Mouse (Mus musculus) thymus, postnatal 36 days (tissue): ENCODE results near the gene Prkce.
A peak's percentile ranks its signal among the peaks of the same experiment; 100 is the strongest.

Experiments
- DNase-seq, 2 experiments: peaks; one replicate each; pipeline ENCODE4 v3.0.0; 2022; ENCODE audit warnings: mixed read lengths in 2 of 2

The Prkce gene

DNA sequence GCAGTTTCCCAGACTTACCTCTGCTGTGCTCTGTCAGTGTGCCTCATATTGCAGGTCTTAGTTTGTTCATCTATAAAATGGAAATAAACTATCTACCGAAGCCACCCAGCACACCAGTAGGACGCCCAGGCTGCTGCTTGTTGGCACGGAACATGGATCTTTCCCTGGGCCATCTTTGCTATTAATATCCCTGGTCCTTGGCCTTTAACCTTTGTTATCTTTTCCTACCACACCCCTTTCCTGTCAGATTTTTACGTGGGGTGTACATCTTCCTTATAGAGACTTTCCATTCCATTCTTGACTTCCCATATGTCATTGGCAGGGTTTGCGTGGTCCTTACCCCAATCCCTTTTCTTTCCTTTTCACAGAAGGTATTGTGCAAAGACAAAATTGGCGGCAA is 363.6 kb downstream of the Prkce start:
- DNase-seq: no peak

DNA sequence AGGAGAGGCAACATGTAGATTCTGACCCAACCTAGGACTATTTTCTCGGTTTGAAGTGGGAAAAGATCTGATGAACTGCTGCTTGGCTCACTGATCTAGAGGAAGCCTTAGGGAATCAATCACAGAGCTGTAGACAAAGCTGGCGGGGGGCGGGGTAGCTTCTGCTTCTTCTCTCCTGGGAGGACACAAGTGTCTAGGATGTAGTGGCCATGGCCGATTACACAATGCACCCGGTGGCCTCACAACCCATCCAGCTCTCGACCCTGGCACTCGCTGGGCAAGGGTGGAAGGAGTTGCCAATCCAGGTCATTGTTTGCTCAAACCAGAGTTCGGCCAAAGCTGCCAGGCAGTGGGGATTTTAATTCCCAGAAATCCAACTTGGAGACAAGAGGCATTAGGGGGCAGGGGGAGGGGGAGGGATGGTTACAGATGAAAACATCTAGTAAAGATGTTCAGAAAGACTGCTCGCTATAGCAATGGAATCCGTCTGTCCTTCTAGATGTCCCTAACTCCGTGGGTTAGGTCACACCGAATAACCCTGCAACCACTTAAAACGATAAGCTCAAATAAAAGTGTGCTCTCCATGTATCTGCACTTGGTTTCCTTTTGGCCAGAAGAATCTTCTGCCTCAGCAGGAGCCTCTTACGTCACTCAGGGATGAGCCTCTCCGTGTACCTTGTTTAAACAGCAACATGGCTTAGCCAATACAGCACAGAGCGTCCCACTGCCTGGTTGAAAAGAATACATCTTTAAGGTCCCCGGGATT is 365.4 kb downstream of the Prkce start:
- no peak for DNase-seq

DNA sequence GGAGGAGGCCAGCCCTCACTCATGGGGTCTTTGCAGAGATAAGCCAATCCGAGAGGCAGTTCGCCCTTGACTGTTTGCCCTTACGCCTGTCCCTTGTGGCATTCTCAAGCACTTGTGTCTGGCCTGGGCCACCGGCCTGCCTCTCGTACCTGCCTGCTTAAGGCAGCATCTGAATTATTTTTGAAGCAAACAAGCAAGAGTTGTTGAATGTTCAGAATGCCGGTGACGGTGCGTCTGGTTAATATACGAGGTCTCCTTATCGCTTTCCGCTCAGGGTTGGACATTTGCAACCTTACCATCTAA is 365.9 kb downstream of the Prkce start:
- DNase-seq: no peak

DNA sequence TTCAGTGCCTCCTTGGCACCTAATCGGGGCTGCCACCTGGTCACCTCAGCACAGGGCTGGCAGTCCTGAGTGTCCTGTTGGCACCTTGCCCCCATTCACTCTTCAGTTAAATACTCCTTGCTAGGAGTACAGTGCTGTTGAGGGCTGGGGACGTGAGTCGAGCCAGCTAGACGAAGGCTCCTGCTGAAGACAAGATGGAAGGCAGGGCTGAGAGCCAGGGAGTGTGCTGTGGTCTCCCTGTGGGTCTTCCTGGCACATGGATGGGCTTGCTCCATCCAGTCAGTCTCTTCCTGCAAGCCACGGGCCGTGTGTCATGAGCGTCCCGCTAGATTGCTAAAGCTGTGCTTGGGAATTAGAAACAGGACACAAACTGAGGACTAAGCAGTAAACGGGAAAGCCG is 367.5 kb downstream of the Prkce start:
- DNase-seq: no peak

DNA sequence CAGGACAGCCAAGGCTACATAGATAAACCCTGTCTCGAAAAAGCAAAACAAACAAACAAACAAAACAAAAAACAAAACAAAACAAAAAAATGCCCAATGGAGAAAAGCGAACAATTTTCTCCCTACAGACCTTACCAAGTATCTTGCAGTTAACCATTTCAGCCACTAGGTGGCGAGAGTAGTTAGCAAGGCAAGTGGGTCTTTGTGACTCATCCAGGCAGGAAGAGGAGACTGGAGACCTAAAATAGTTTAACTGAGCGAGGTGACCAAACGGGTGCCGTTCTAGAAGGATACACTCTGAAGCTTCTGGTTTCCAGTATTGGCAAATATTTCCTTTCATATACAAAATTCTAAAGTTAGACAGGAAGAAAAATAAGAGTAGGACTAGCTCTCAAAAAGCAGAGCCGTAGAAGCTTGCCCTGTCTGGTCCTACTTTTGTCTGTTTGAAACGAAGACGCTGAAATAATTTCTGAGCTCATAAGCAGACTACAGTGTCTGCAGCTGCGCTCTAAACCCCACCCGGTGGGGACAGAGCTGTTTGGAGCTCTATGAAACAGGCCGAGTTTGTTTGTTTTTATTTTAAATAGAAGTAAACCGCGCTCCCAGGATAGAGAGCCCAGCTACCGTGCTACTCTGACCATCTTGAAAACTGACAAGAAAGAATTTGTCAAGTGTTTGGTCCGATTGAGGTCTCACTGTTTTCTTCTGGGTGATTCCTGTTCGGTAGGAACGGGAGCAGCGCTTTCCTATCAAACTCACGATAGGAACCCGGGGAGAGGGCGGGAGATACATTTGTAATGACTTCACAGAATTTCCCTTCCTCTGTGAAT is 368.5 kb downstream of the Prkce start:
- peak; percentile 42 to 44 for DNase-seq

DNA sequence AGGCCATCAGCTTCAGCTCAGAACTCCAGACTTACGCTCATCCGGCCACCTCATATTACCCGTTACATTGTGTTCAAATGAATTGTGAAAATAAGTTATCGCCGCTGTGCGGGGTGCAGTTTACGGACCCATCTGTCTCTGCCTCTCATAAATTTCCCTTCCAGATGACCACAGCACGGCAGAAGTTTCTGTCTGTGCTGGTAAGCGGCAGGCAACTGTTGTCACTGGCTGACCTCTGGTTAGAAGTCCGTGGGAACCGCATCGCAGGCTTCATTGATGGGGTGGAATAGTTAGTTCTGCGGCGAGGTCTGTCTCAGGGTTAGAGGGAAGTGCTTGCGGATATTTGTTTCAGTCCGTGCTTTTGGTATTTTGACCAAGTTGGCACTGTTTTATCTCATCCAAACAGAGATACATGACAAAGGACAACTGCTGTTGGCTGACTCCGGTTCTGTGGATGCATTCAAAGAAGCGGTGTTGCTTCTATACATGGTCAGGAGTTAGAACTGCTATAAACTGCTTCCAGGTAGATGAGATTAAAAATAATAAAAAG is 372.4 kb downstream of the Prkce start:
- no peak for DNase-seq

DNA sequence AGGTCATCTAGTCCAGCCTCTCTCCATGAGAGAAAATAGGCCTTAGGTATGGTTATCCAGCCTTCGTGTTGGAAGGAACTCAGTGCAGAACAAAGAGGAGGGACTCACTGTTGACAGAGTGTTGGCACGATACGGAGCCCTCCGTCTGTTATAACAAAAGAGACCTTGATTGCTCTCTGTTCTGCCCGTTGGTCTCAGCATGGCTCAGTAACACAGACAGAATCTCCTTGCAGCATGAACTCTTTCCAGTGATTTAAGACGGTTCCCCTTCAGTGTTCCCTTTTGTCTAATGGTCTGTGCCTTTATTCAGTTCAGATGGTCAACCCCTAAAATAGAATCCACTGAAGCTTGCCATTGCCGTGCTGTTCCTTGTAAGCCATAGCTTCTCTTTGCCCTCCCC is 378.9 kb downstream of the Prkce start:
- DNase-seq: no peak

DNA sequence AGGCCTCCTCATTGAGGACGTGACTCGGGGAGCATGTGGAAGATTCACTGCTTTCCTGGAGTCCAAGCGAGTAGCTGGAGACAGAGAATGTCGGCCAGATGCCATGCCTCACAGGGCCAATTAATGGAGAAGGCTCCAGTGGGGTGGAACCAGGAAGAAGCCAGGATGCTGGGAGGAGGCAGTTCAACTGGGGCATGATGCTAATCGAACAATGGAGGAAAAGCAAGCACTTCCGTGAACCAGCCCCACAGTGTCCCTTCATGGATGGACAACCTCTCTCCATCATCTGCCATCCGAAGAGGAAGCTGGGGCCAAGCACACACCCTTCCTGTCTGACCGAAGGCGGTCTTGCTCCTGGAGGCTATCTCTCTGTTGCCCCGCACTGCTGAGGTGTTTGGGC is 381.5 kb downstream of the Prkce start:
- DNase-seq: no peak

DNA sequence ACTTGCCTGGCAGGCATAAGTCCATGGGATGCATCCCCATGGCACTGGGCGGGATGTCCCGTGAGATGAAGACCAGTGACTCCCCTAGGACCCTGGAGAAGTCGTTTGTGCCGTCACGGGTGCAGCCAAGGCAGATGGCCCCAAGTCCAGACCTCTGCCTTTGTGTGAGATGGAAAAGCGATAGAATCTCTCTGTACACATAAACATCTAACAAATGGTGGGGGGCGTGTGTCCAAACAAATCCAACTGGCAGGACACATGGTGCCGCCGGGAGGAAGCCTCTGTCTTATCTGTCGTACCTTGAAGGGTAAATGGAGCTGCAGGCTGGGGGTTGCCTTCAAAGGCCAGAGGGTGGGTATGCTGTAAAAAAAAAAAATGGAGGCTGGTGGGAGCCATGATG is 384.0 kb downstream of the Prkce start:
- no peak for DNase-seq

DNA sequence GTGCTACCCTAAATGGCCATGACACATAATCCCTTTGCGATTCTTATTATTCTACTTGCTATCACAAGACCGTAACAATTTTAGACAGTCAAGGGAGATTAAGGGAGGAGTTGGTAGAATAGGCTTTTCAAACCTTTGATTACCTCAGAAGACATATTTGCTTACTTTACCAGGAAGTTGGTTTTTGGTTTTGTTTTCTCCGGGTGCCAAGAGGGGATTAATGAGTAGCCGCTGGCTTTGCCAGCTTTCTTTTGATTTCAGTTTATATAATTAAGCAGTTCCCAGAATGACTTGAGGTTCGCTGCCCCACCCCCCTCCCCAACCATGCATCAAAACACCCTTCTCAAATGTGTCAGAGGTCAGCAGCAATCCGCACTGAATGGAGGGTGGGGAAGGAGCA is 384.4 kb downstream of the Prkce start:
- no peak for DNase-seq

DNA sequence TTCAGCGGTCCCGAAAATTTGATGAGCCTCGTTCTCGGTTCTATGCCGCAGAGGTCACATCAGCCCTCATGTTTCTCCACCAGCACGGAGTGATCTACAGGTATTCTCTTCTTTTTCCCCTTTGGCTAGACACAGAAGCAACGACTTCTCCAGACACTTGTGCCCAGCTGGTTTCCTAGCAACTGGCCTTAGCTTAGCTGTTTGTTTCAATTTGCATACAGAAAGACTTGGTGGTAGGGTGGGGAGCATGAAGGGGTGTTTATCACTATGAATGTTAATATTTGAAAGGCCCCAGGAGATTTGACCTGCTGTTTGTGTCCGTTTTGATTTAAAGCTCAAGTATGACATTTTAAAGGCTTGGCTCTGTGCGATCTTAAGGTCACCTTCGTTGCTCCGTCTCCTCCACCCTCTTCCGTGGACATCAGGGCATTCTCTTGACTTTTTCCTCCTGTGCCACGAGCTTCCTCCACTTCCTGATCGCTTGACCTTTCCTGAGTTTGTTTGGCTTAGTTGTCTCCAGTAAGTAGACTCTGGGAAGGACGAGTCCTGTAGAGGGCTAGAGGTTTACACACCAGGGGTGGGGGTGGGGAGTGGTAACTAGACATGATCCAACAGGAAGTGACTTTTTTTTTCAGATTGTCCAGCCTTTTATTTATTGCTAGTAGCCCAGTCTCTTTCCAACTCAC is 391.8 kb downstream of the Prkce start:
- DNase-seq: no peak

DNA sequence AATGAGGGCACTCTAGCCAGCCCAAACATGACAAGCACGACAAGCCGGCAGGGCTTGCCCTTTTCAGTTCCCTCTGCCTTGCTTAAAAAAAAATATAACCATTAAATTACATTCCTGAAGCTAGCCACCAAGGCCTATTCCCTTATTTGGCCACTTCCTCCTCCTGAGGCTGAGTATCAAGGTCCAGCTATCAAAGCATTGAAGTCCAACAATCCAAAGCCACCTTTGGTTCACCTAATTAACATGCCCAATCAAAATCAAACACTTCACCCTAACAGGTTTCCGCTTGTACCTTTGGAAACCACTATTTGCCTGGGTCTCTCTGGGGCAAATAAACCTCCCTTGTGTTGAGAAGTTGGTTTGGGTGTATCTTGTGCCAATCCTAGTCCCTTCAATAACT is 392.9 kb downstream of the Prkce start:
- no peak for DNase-seq

DNA sequence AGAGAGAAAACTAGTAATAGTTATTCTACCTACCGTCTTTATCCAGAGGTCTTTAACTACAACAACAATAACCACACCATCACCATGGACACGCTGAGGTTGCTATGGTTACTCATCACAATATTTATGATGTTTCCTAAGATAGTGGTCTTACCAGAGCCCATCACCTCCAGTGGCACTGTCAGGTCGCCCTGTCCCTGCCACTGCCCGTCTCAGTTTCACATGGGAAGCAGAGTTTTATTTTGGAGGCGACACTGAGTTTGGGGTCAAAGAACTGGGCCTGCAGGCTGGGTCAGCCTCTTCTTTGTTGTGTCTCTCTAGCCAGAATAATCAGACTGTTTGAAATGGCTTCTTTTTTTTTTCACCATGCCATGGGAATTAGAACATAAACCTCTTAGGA is 402.9 kb downstream of the Prkce start:
- no peak for DNase-seq

DNA sequence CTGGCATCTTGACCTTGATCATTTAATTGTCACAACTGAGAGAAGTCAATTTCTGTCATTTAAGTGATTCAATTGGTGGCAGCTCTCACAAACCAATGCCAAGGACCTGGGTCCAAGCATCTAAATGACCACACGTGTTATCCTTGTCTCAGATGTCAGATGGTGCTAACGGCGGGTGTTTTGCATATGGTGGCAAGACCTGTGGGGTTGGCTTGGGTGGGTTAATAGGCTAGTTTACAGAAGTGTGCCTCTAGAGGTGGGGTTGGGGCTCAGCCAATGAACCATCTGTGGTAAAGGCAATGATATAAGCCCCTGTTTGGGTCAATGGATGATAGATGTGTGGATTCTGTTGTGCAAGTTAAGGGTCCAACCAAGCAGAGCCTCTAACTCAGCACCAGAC is 403.7 kb downstream of the Prkce start:
- no peak for DNase-seq

DNA sequence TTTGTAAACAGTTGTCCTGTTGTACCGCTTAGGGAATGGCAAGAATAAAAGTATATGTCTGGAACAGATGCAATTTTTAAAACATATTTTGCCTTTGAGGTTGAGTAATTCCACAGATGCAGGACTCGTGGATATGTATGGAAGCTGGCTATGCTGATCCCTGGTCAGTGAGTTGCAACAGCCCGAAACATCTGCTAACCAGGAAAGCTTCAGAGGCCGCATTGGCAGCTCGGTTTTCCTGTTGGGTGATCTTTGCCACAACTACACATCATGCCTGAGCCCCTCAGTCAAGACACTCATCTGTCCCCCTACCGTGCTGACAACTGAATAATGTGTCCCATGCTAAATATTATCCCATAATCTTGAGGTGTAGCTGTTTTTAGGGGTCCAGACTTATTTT is 404.6 kb downstream of the Prkce start:
- no peak for DNase-seq

DNA sequence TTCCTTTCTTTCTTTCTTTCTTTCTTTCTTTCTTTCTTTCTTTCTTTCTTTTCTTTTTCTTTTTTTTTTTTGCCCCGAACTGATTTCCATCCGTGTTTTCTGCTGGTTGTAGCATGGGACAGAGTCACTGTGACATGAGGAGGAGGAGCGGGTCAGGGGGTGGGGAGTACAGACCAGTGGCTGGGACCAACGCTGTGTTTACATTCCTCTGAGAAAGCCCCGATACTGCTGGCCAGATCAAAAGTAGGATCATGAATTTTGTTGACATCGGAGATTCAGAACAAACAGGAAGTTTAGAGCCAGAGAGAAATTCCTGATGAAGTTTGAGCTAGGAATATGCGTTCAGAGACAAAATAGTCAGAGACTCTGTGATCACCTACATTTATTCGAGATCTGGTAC is 405.0 kb downstream of the Prkce start:
- no peak for DNase-seq

DNA sequence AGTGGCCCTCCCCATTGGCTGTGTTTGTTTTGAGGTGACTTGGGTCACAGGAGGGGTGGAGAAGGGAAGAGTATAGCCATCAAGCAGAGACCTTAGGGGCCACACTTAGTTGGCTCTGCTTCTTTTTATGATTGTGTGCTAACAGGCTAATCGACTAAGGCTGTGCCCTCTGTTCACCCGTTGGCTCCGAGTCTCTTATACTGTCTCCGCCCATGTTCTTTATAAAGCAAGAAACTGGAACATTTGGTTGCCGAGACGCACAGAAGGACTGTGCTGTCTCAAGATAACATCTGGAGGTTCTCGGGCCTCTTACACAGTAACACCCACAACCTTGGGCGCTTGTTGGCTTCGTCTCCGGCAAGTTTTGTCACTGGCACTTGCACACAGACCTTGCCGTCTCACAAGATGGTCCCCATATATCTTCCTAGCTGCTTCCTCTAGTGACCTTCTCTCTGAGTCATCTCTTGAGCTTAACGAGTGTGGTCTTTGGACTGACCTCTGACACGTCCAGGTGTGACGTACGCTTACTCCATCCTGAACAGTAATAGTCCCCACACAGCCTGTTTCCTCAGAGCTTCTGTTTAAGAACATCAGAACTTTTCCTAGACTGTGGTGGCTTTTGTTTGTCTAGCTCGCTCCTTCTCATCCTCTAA is 406.1 kb downstream of the Prkce start:
- DNase-seq: no peak

DNA sequence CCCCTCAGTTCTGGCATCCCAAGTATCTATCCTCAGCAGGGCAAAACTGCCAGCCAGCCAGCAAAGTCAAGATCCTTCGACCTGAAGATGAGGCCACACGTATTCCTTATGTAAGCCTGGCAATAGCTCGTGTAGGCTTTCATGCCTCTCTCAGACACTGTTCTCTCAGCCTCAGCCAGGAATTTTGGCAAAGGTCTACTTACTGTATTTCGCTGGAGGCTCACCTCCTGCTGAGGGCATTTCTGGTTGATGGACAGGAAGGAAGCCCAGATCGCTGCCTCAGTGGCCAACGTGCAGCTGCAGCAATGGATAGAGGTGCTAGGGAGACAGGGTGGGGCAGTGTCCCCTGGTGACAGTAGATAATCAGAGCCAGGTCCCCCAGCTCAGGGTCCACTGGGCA is 413.1 kb downstream of the Prkce start:
- no peak for DNase-seq

DNA sequence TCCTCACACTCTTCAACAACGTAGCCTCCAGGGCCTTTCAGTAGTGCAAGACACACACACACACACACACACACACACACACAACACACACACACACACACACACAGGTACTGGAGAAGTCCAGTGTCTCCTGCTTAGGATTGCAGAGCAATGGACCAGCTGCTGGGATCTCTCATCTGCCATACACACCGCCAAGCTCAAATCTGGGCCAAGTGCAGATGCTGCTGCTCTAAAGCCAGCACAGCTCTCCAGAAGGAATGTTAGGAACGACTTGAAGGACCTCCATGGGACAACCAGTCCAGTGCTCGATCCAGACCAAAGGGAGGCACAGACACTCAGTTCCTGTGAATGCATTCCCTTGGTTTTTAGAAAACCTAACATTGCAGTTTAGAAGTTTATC is 414.8 kb downstream of the Prkce start:
- no peak for DNase-seq

DNA sequence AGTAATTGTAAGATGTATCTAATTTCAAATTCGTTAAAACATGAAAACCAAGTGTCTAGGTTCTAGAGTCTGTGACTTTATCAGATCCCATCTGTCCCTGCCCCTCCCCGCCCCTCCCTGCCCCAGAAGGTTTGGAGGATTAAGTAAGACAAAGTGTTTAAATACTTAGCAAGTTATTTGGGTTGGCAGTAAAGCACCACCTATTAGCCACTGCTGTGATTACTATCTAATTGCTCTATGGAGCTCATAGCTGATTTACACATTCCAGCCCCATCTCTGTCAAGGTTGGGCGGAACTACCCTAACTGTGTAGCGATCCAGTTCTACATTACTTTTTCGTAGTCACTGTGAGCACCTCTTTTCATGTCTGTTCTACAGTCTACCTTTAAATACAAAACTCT is 418.9 kb downstream of the Prkce start:
- no peak for DNase-seq

DNA sequence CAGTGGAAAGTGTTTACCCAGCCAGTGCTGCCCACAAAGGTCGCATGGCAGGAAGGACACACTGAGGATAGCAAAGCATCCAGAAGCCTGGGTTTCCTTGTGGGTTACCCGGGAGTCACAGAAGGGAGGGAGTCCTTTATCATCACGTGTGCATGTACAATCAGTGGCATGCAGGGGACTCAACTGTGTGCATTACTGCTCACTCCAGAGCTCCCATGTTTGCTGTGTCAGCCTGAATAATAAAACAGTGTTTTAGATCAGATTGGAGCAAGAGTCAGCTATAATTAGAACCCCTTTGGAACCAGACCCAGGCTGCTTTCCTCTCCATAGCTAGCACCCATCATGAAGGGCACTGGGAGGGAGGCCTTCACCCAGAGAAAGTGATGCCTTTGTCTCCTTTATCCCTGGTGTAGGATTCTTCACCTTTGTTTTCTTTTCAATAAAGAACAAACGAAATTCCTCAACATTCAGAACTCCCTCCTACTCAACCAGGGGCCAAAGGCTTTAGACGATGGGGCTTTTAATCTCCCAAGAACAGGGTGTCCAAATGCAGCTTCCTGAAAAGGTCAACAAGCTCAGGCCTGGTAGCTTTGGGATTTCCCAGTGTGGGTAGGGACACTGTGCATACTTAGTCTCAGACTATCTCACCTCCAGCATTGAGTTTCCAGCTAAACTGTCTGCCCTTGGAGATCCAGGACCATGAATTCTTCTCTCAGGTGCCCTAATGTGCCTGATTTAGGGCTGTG is 421.3 kb downstream of the Prkce start:
- no peak for DNase-seq

DNA sequence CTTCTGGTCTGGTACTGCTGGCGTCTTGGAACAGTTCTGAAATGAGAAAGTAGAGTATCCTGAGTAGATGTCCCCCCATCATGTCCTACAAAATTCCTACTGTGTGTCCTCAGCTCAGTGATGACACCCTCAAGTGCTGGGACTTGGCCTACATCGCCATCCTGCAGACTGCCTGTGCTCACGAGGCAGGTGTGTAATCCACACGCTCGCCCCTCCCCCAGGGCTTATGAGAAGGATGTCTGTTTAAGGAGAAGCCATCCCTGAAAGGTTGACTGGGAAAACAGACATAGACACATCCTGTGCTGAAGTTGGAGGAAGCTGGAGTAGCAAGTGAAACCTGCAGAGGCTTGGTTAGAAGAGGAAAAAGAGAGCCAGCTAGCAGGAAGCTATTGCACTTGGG is 422.1 kb downstream of the Prkce start:
- DNase-seq: no peak

DNA sequence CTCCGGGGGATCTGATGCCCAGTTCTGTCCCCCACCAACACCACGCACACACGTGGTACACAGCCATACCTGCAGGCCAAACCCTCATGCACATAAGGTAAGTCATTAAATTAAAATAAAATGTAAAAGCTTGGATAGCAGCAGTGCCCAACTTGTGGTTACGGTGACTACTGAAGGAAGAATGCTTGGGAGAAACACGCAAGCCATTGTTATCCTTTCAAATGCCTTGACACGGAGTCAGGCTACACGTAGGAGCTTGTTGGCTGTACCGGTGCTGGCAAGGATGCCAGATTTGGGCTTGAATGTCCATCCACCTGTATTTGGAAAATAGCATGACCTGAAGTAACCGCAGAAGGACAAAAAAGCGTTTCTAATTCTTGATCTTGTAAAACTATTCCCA is 423.7 kb downstream of the Prkce start:
- no peak for DNase-seq
